Mouse (Mus musculus) forebrain, postnatal 0 days (tissue): ENCODE measurements around the gene Adamts17. TPM values are rescaled to one million over a fixed set of nuclear protein-coding genes. Genes with fewer than 3 reads are reported as not detected.

Experiments
- ATAC-seq: fragments of 200-750 bp; cut with Nextera tagmentation; 2 replicates; pipeline ENCODE4 v1.8.0; 2017; ENCODE audit warnings: mild to moderate bottlenecking, moderate library complexity
- DNase-seq: peaks from one replicate; pipeline ENCODE4 v3.0.0-alpha.2; 2015
- H3K27ac ChIP-seq: fragments of 300-500 bp; sonication (generic); 2 replicates; pipeline ENCODE4 v1.5.1; 2014; ENCODE audit warnings: low read depth, mild to moderate bottlenecking, antibody characterized with exemption, low read length, moderate library complexity, mixed read lengths
- H3K27me3 ChIP-seq: fragments of 300-500 bp; sonication (generic); 2 replicates; pipeline ENCODE4 v1.6.1; 2014; ENCODE audit warnings: mild to moderate bottlenecking, low read length, mixed read lengths; ENCODE audit not compliant: insufficient read depth
- H3K36me3 ChIP-seq: fragments of 300-500 bp; sonication (generic); 2 replicates; pipeline ENCODE4 v1.6.1; 2014; ENCODE audit warnings: mild to moderate bottlenecking, moderate library complexity; ENCODE audit not compliant: insufficient read depth
- H3K4me1 ChIP-seq: fragments of 300-500 bp; sonication (generic); 2 replicates; pipeline ENCODE4 v1.6.1; 2014; ENCODE audit warnings: antibody characterized with exemption; ENCODE audit not compliant: insufficient read depth
- H3K4me2 ChIP-seq: fragments of 300-500 bp; sonication (generic); 2 replicates; pipeline ENCODE4 v1.6.1; 2014; ENCODE audit warnings: low read depth, mild to moderate bottlenecking, moderate library complexity
- H3K4me3 ChIP-seq: fragments of 300-500 bp; sonication (generic); 2 replicates; pipeline ENCODE4 v1.5.1; 2014; ENCODE audit warnings: low read depth, low read length, mixed read lengths
- H3K9ac ChIP-seq: fragments of 300-500 bp; sonication (generic); 2 replicates; pipeline ENCODE4 v1.6.1; 2014; ENCODE audit warnings: mild to moderate bottlenecking
- H3K9me3 ChIP-seq: fragments of 300-500 bp; sonication (generic); 2 replicates; pipeline ENCODE4 v1.6.1; 2016; ENCODE audit warnings: low read length
- CTCF ChIP-seq: sonication (generic); IDR thresholded peaks from 2 replicates; pipeline ENCODE4 v1.5.1; 2016; ENCODE audit warnings: antibody characterized with exemption, control low read depth, low read depth
- WGBS: fragments of 180-500 bp; shearing (Covaris S2); extraction: QIAGEN DNeasy Blood & Tissue Kit; methylation state at CpG from one replicate; pipeline ENCODE4 v1.1.7; 2014; 5-methylcytosine and 5-hydroxymethylcytosine counted together
- polyA plus RNA-seq: library from polyadenylated mRNA; unstranded; fragments of >200 nt; fragmentation: Nextera tagmentation; extraction: Ambion mirVana; gene quantifications from 2 replicates; pipeline ENCODE4 v1.2.1, GENCODE M21; 2015
- total RNA-seq: library from RNA; depleted of rRNA; stranded (reverse); fragments of >200 nt; gene quantifications from 2 replicates; pipeline ENCODE4 v1.2.3, GENCODE M21; 2014

The Adamts17 gene
- total and polyA plus RNA-seq, 2 experiments from 2014 or later, result 4.1 to 12.6 TPM

DNA sequence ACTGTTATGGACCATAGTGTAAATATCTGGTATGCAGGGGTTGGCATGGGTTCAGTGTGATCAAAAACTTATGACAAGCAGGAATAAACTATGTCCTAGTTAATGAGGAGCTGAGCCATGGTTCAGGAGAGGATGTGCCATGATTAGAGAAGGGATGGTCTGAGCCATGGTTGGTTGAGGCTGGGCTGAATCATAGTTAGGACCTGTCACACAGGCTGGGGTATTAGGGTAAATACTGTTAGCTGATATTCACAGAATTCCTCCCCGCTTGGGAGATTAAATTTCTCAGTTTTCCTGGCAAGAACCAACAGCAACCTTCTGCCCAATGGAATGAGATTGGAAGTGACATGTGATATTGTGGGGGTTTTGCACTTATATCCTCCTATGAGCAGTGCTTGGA lies 84.6 kb downstream of the Adamts17 start:
- no peaks in the 10 kb centered on the region for H3K36me3 ChIP-seq
- no peak for ATAC-seq

DNA sequence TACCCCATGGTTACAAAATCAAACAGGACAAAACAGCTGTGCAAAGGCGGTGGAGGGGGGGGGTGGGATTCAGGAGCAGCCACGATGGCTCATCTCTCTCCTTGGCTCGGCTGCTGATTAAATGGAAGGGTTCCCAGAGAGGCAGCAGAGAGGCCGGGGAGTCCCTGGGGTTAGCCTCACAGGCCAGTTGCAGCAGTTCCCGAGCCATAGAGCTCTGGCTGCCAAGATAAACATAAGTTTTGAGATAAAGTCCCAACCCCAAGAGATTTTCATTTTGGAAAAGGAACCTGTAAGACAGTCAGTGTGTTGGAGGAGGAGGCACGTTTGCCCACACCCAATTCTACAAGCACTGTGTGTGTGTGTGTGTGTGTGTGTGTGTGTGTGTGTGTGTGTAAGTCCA lies 89.7 kb downstream of the Adamts17 start:
- Histone ChIP-seq H3K9me3 (no peaks in the 10 kb centered on the region), H3K27me3 (no peaks in the 10 kb centered on the region), H3K4me2 (no peak overlapping the region), H3K4me3 (no peak overlapping the region), H3K9ac (no peak overlapping the region), H3K4me1 (no peaks in the 10 kb centered on the region), H3K36me3 (no peaks in the 10 kb centered on the region), H3K27ac (no peak overlapping the region)
- ATAC-seq, result no peak
- no peak for DNase-seq
- 48% methylated on average over 6 of the region's 6 CpGs for WGBS
- TF ChIP-seq CTCF, result no peak

More for the DNA sequence above, 84.6 kb downstream of the Adamts17 start:
- no peak for TF ChIP-seq CTCF
- Histone ChIP-seq H3K4me3 (no peak overlapping the region), H3K27ac (no peak overlapping the region), H3K4me1 (no peaks in the 10 kb centered on the region), H3K9ac (no peak overlapping the region), H3K9me3 (no peaks in the 10 kb centered on the region), H3K4me2 (no peak overlapping the region), H3K27me3 (no peaks in the 10 kb centered on the region)
- 89% methylated on average over 1 of the region's 1 CpGs for WGBS
- DNase-seq, result no peak

DNA sequence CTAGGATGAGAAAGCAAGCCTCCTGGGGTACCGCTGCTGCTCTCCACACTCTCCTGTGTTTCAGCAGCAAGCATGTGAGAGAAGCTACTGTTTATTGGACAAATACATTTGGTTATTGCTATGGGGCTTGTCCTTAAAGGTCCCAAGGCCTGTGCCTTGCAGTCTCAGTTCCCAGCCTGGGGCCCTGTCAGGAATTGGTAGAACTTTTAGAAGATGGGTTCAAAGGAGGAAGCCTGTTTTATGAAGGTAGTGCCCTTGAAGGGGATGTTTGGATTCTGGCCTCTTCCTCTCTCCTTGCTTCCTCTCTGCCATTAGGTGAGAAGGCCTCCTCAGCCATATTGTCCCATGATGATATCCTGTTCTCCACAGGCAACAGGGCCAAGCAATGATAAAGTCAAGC lies 91.8 kb downstream of the Adamts17 start:
- Histone ChIP-seq H3K36me3 (no peaks in the 10 kb centered on the region), H3K9ac (no peak overlapping the region), H3K9me3 (no peaks in the 10 kb centered on the region), H3K27me3 (no peaks in the 10 kb centered on the region), H3K4me2 (no peak overlapping the region), H3K4me3 (no peak overlapping the region), H3K4me1 (no peaks in the 10 kb centered on the region), H3K27ac (no peak overlapping the region)
- no peak for TF ChIP-seq CTCF
- DNase-seq, result no peak
- ATAC-seq, result no peak
- 97% methylated on average over 1 of the region's 1 CpGs for WGBS

DNA sequence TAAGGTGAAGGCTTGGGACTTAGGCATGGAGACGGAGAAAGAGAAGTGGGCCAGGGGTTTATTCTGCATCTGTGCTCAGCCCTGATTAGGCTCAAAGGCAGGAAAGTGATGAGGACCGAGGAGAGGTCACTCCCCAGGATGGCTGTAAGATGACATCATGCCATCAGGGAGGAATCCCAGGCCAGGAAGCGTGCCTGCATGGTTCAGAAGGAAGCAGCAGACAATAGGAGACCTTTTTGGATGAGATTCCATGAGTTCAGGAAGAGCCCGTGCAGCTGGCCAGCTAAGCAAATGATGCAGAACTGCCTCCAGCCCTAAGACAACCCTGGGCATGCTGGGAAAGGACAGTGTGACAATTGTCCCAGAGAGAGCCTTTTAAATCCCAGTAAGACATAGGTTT lies 93.7 kb downstream of the Adamts17 start:
- H3K4me2 ChIP-seq, result no peak overlapping the region
- H3K36me3 ChIP-seq, result no peaks in the 10 kb centered on the region
- H3K9ac ChIP-seq, result no peak overlapping the region
- ATAC-seq (no peak), DNase-seq (no peak)
- H3K4me1 ChIP-seq, result no peaks in the 10 kb centered on the region
- 46% methylated on average over 4 of the region's 4 CpGs for WGBS
- H3K27ac ChIP-seq, result no peak overlapping the region
- H3K27me3 ChIP-seq, result no peaks in the 10 kb centered on the region
- H3K9me3 ChIP-seq, result no peaks in the 10 kb centered on the region
- no peak for TF ChIP-seq CTCF
- no peak overlapping the region for H3K4me3 ChIP-seq

DNA sequence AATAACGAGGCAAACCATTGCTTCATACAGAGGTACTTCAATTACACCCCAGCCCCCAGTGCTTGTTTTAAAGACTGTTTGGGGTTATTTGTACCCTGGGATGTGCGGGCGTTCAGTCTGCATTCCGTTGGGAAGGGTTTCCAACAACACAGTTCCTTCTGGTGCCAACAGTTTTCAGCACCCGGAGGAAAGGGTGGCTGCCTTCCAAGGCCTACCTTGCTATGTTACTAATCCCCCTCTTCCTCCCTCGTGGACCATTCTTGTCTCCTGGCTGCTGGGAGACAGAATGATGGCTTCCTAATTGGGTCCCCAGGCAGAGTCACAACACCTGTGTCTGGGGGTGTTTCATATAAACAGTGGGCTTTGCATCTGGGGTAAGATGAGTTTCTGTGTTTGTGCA lies 94.5 kb downstream of the Adamts17 start:
- no peak for TF ChIP-seq CTCF
- H3K4me3 ChIP-seq, result no peak overlapping the region
- no peaks in the 10 kb centered on the region for H3K27me3 ChIP-seq
- H3K9me3 ChIP-seq, result no peaks in the 10 kb centered on the region
- no peak overlapping the region for H3K27ac ChIP-seq
- no peaks in the 10 kb centered on the region for H3K4me1 ChIP-seq
- WGBS, result 21% methylated on average over 6 of the region's 6 CpGs
- H3K9ac ChIP-seq, result no peak overlapping the region
- ATAC-seq, result no peak
- H3K4me2 ChIP-seq, result no peak overlapping the region
- H3K36me3 ChIP-seq, result no peaks in the 10 kb centered on the region
- DNase-seq, result no peak

DNA sequence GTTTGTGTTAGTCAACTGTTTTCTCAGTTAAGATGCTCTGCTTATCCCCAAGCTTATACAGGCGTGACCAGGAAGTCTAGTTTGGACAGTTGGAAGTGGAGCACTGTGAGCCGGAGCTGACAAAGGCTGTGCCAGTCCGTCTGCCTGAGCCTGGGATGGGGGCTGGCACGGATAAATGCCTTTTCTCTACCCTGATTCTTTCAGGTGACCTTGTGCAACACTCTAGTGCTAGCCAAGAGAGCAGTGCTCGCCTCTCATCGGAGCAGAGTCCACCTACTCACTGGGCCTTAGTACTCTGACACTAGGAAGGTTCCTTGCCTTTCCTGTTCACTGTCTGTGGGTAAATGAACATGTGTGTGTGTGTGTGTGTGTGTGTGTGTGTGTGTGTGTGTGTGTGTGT lies 95.5 kb downstream of the Adamts17 start:
- Histone ChIP-seq H3K27ac (no peak overlapping the region), H3K36me3 (no peaks in the 10 kb centered on the region), H3K9me3 (no peaks in the 10 kb centered on the region), H3K4me1 (no peaks in the 10 kb centered on the region), H3K4me3 (no peak overlapping the region), H3K9ac (no peak overlapping the region), H3K4me2 (no peak overlapping the region), H3K27me3 (no peaks in the 10 kb centered on the region)
- DNase-seq, result no peak
- 71% methylated on average over 6 of the region's 6 CpGs for WGBS
- no peak for TF ChIP-seq CTCF
- no peak for ATAC-seq

DNA sequence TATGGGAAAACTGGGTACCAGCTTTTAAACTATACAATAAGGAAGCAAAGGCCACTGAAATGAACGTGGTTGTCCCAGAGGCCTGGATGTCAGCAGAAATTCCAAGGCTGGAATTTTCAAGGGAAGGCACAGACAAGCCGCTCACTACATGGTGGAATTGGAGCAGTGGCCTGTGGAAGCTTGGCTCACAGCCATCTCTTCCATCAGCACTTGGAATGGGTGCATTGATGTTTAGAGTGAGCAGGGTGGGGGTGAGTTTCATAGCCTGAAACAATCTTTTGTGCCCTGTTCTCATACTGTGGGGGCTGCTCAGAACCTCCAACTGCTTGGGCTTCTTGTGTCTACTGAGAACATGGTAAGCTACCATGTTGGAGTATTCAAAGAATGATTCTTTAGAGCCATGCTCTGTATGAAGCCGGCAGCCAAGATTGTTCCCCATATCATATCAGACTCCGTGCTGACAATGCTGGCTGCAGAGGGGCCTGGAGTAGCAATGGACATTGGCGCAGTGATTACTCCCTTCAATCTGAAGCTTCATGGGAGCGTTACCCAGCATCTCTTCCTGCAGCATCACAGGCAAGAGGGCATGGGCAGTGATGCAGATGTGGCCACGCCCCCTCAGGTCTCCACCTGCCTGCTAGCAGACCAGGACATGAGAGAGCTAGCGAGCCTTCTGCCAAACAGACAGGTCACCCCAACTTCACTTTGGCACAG lies 96.7 kb downstream of the Adamts17 start:
- 63% methylated on average over 8 of the region's 8 CpGs for WGBS
- H3K4me3 ChIP-seq, result no peak overlapping the region
- ATAC-seq (no peak), DNase-seq (peak; percentile 20)
- H3K27ac ChIP-seq, result no peak overlapping the region
- H3K9me3 ChIP-seq, result no peaks in the 10 kb centered on the region
- H3K4me1 ChIP-seq, result no peaks in the 10 kb centered on the region
- TF ChIP-seq CTCF, result no peak
- no peak overlapping the region for H3K4me2 ChIP-seq
- H3K36me3 ChIP-seq, result no peaks in the 10 kb centered on the region
- H3K27me3 ChIP-seq, result no peaks in the 10 kb centered on the region
- no peak overlapping the region for H3K9ac ChIP-seq

DNA sequence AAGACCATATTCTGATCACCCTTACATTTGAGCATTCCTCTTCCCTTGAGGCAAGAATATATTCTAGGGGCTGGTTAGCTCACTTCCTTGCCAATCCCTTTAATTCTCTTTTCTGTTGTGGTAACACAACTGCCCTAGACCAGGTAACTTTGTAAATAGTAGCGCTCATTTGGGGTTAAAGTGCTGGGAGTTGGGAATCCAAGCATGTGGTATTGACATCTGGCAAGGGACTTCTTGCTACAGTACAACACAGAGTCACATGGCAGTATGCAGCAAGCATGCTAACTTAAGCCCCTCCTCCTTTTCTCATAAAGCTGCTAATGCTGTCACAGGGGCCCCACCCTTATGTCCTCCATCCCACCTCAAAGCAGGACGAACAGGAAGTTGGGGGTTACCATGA lies 97.4 kb downstream of the Adamts17 start:
- Histone ChIP-seq H3K36me3 (no peaks in the 10 kb centered on the region), H3K4me1 (no peaks in the 10 kb centered on the region), H3K9ac (no peak overlapping the region), H3K4me2 (no peak overlapping the region), H3K4me3 (no peak overlapping the region), H3K27me3 (no peaks in the 10 kb centered on the region), H3K9me3 (no peaks in the 10 kb centered on the region), H3K27ac (no peak overlapping the region)
- DNase-seq (no peak), ATAC-seq (no peak)
- TF ChIP-seq CTCF, result no peak
- WGBS, result 80% methylated on average over 2 of the region's 2 CpGs
